Mouse (Mus musculus): ENCODE data around the gene Serpinb6b.
"Not testable (repeated sequence)": the region's sequence is repeated elsewhere in the genome, so short reads cannot be mapped to it uniquely, and the experiment has no call there.

The Serpinb6b gene

GRCm38 (mm10) chr13:32964989-32965811, at the start of gene Serpinb6b:
TSS of gene Serpinb6b (plus strand) at chr13:32965209.
- DNase-seq (ENCODE audit: low spot score), result no peak

- no peak for DNase-seq (ENCODE audit: low spot score)
Observed at GRCm38 (mm10) chr13:32922622-32923021, 42.4 kb upstream of the Serpinb6b start.

GRCm38 (mm10) chr13:32924578-32925360, 40.2 kb upstream of the Serpinb6b start:
- no peak for DNase-seq (ENCODE audit: low spot score)

- no peak for DNase-seq (ENCODE audit: low spot score)
Observed at GRCm38 (mm10) chr13:32926661-32927060, 38.3 kb upstream of the Serpinb6b start.

GRCm38 (mm10) chr13:32927241-32927640, 37.8 kb upstream of the Serpinb6b start:
- no peak for DNase-seq (ENCODE audit: low spot score)

GRCm38 (mm10) chr13:32929107-32929750, 35.8 kb upstream of the Serpinb6b start:
- no peak for DNase-seq (ENCODE audit: low spot score)

GRCm38 (mm10) chr13:32934706-32935381, 30.2 kb upstream of the Serpinb6b start:
- no peak for DNase-seq (ENCODE audit: low spot score)

GRCm38 (mm10) chr13:32938275-32938674, 26.7 kb upstream of the Serpinb6b start:
- DNase-seq (ENCODE audit: low spot score), result not testable (repeated sequence)

GRCm38 (mm10) chr13:32939191-32939590, 25.8 kb upstream of the Serpinb6b start:
- DNase-seq (ENCODE audit: low spot score), result not testable (repeated sequence)

GRCm38 (mm10) chr13:32956537-32956936, 8.5 kb upstream of the Serpinb6b start:
- DNase-seq (ENCODE audit: low spot score), result no peak

GRCm38 (mm10) chr13:32957917-32958316, 7.1 kb upstream of the Serpinb6b start:
- DNase-seq (ENCODE audit: low spot score), result no peak

GRCm38 (mm10) chr13:32958521-32958920, 6.5 kb upstream of the Serpinb6b start:
- DNase-seq (ENCODE audit: low spot score), result not testable (repeated sequence)

- DNase-seq (ENCODE audit: low spot score), result no peak
Observed at GRCm38 (mm10) chr13:32963990-32964753, 837 bp upstream of the Serpinb6b start.

GRCm38 (mm10) chr13:32966116-32966515, 1.1 kb downstream of the Serpinb6b start:
- DNase-seq (ENCODE audit: low spot score), result no peak

- no peak for DNase-seq (ENCODE audit: low spot score)
Observed at GRCm38 (mm10) chr13:32967233-32967632, 2.2 kb downstream of the Serpinb6b start.

- no peak for DNase-seq (ENCODE audit: low spot score)
Observed at GRCm38 (mm10) chr13:32968353-32968984, 3.5 kb downstream of the Serpinb6b start.

- no peak for DNase-seq (ENCODE audit: low spot score)
Observed at GRCm38 (mm10) chr13:32968996-32969640, 4.1 kb downstream of the Serpinb6b start.

- no peak for DNase-seq (ENCODE audit: low spot score)
Observed at GRCm38 (mm10) chr13:32969641-32970040, 4.6 kb downstream of the Serpinb6b start.

- DNase-seq (ENCODE audit: low spot score), result no peak
Observed at GRCm38 (mm10) chr13:32970776-32971175, 5.8 kb downstream of the Serpinb6b start.

- no peak for DNase-seq (ENCODE audit: low spot score)
Observed at GRCm38 (mm10) chr13:32974268-32974667, 9.3 kb downstream of the Serpinb6b start.
